Mouse (Mus musculus): ENCODE results near the gene Cep290.

Gene Cep290

GRCm38 (mm10) chr10:100598339-100598738, 111.0 kb downstream of the Cep290 start:
- no peak for DNase-seq

- no peak for DNase-seq
Observed at GRCm38 (mm10) chr10:100603511-100603910, 116.2 kb downstream of the Cep290 start.

GRCm38 (mm10) chr10:100604254-100604653, 116.9 kb downstream of the Cep290 start:
- DNase-seq, result no peak

DNA sequence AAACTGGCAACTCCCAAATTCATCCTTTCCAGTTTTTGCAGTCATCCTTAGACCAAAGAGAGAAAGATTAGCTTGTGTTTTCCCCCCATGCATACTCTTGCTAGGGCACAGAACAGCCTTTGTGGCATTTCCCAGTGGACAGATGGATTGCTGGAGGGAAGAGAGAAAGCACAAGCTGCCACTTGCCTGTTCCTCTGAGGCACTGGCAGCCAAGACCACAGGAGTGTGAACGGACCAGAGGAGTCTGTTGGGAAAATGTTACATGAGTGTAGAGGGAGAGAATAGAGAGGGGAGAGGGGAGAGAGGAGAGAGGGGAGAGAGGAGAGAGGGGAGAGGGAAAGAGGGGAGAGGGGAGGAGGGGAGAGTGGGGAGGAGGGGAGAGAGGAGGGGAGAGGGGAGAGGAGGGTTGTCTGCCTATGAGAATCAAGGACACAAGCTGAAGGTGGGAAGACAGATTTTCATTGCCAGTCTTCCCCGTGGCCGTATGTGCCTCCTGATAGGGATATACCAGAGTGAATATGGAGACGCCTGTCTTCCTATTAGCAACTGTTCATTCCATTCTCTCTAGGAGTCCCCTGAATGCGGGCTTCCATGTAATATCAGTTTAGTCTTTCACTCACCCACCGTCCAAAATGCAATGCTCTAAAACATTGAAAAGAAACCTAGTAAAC, 130.0 kb downstream of the Cep290 start:
- no peak for DNase-seq

DNA sequence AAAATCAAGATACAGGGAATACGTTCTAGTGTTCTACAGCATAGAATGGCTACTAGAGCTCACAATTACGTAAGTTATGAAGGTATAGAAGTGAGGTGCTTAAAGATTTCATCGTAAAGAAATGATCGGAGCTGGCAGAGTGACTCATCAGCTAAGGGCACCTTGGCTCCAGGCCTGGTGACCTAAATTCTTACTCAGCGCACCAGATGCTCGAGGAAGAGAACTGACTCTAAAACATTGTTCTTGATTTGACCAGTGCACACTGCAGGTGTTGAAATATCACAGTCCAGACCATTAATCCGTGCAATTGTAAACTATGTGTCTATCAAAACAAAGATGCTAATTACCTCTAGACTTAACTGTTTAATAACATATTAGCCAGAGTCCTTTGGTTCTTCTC, 132.1 kb downstream of the Cep290 start:
- no peak for DNase-seq

- DNase-seq, result no peak
Observed at GRCm38 (mm10) chr10:100620040-100620439, 132.7 kb downstream of the Cep290 start.

DNA sequence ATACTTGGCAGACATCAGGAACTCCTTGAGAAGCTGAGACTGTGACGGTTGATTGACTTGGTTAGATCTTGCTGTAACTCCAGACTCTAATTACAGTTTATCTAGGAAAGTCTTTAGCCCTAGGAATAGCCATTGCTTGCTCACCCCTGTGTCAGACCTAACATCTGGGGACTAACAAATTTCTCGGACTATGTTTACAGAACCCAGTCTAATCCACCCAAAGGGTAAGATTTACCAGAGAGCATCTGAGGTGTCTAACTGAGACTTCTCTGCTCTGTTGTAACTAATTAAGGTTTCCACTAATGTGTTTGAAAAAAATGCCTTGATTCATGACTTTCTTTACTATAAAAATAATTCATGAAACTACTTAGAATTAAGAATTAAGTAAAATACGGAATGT, 135.1 kb downstream of the Cep290 start:
- no peak for DNase-seq

Data from heart, adult 11 months (tissue).